Mouse (Mus musculus) myocyte (in vitro differentiated cells): ENCODE results near the gene Lysmd3.

Experiments
- CEBPB ChIP-seq: IDR thresholded peaks from 2 replicates; pipeline ENCODE4 v1.6.1; 2011; ENCODE audit warnings: mild to moderate bottlenecking, moderate library complexity; ENCODE audit not compliant: poor library complexity, insufficient read depth, severe bottlenecking
- E2F4 ChIP-seq: IDR thresholded peaks from one replicate; pipeline ENCODE4 v1.6.1; 2011; ENCODE audit warnings: mild to moderate bottlenecking, control low read depth, moderate library complexity; ENCODE audit not compliant: insufficient read depth
- MAX ChIP-seq: IDR thresholded peaks from one replicate; pipeline ENCODE4 v1.6.1; 2011; ENCODE audit warnings: low read depth, mild to moderate bottlenecking, control low read depth
- MYOD1 ChIP-seq, 3 experiments: IDR thresholded peaks; one replicate each; pipeline ENCODE4 v1.6.1; 2011; ENCODE audit warnings: control low read depth in 2 of 3, low read depth in 2 of 3, mild to moderate bottlenecking in 2 of 3, moderate library complexity in 1 of 3; ENCODE audit not compliant: insufficient read length in 2 of 3, control insufficient read depth in 1 of 3
- MYOG ChIP-seq, 3 experiments: IDR thresholded peaks; one replicate each; pipeline ENCODE4 v1.6.1; 2011; ENCODE audit warnings: control low read depth in 2 of 3, low read depth in 2 of 3, mild to moderate bottlenecking in 2 of 3; ENCODE audit not compliant: insufficient read length in 2 of 3, control insufficient read depth in 1 of 3, insufficient read depth in 1 of 3
- POLR2A ChIP-seq: IDR thresholded peaks from one replicate; pipeline ENCODE4 v1.6.1; 2011; ENCODE audit warnings: low read depth, mild to moderate bottlenecking, control low read depth, moderate library complexity; ENCODE audit not compliant: insufficient read length
- POLR2AphosphoS2 ChIP-seq: IDR thresholded peaks from one replicate; pipeline ENCODE4 v1.6.1; 2011; ENCODE audit warnings: low read depth, control low read depth; ENCODE audit not compliant: insufficient read length
- REST ChIP-seq: IDR thresholded peaks from one replicate; pipeline ENCODE4 v1.6.1; 2011; ENCODE audit warnings: mild to moderate bottlenecking, control low read depth, moderate library complexity; ENCODE audit not compliant: insufficient read depth, insufficient read length
- SRF ChIP-seq: IDR thresholded peaks from one replicate; pipeline ENCODE4 v1.6.1; 2011; ENCODE audit warnings: low read depth; ENCODE audit not compliant: control insufficient read depth, insufficient read length
- TCF12 ChIP-seq: IDR thresholded peaks from one replicate; pipeline ENCODE4 v1.6.1; 2011; ENCODE audit warnings: mild to moderate bottlenecking, control low read depth; ENCODE audit not compliant: poor library complexity, insufficient read depth, severe bottlenecking
- TCF3 ChIP-seq: IDR thresholded peaks from one replicate; pipeline ENCODE4 v1.6.1; 2011; ENCODE audit warnings: low read depth, control low read depth; ENCODE audit not compliant: insufficient read length
- USF1 ChIP-seq: IDR thresholded peaks from one replicate; pipeline ENCODE4 v1.6.1; 2011; ENCODE audit warnings: low read depth, mild to moderate bottlenecking, control low read depth, moderate library complexity

GRCm38 (mm10) chr13:81709805-81710204 lies 52.3 kb downstream of the Lysmd3 start:
- TF ChIP-seq POLR2A (no peak), MYOD1 (IDR thresholded peaks at IDR 0.05; ENCODE audit: control insufficient read depth in 1 of 3, insufficient read length in 2 of 3, low read depth in 2 of 3) (no peak), REST (no peak), TCF3 (no peak), MAX (no peak), POLR2AphosphoS2 (no peak), USF1 (no peak), SRF (no peak), MYOG (IDR thresholded peaks at IDR 0.05; ENCODE audit: control insufficient read depth in 1 of 3, insufficient read depth in 1 of 3, insufficient read length in 2 of 3, low read depth in 2 of 3) (no peak), CEBPB (no peak), E2F4 (no peak), TCF12 (no peak)
